Mouse (Mus musculus): ENCODE results near the gene Gsta2.
A peak's percentile ranks its signal among the peaks of the same experiment; 100 is the strongest.
"Not testable (repeated sequence)": the region's sequence is repeated elsewhere in the genome, so short reads cannot be mapped to it uniquely, and the experiment has no call there.

The Gsta2 gene

DNA sequence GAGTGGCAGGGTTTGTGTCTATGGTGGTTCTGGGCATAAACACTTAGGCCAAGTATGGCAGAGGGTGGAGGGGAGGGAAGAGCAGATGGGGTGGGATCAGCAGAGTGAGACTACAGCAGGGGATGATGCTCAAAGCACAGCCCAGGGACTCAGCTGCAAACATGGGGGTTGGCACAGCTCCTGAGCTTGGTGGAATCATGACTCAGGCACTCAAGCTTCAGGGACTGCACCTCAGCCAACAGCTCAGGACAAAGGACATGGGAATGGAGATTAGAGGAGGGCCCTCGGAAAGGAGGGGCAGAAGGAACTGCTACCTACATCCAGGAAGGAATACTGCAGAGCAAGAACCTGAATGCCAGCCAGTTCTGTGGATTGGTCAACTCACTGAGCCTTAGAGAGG lies 56.4 kb downstream of the Gsta2 start:
- ATAC-seq (ENCODE audit: low TSS enrichment), result not testable (repeated sequence)

DNA sequence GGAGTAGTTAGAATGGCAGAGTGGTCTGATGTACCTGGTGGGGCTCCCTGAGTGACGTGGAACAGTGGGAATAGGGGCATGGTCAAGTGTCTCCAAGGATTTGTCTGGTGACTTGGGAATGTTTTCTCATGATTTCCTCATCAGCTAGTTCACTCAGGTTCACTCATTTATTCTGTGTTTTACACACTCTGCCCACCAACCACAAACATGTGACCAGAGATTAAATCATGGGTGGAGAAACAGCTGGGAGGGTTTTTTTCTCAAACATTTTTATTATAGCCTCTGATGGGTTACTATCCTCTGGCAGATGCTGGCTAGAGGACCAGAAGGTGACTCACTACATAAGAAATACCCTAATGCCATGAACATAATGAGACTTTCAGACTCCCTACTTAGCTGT lies 57.4 kb downstream of the Gsta2 start:
- no peak for ATAC-seq (ENCODE audit: low TSS enrichment)

DNA sequence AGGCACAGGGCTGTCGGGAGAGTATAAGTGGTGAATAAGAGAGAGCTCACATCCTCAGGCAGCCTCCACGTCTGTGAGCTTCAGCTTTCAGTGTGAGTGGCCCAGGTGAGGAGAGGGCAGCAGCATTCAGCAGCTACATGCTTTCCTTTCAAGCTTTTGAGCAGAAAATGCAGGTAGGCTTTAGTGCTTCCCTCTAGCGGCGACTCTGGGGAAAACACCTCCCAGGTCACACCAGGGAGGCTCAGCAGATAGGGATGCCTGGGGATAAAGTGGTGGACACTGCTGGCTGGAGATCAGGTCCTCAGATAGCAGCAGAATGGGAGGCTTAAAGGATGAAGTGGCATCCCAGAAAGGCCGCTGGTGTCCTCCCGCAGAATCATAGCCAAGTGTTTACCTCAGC lies 59.5 kb downstream of the Gsta2 start:
- ATAC-seq (ENCODE audit: low TSS enrichment), result peak; percentile 90

DNA sequence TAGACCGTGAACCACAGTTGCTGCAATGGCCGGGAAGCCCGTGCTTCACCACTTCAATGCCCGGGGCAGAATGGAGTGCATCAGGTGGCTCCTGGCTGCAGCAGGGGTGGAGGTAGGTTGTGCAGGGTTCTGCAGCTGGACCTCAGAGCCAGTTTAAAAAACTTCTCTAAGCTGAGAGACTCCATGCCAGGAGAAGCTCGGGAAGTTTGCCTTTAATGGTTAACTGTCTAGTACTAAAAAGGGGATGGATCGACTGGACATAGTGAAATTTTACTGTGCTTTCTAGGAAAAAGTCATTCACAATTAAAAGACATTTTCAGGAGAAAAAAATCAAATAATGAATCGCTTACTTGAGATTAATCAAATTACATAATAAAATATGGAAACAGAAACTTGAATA lies 60.8 kb downstream of the Gsta2 start:
- not testable (repeated sequence) for ATAC-seq (ENCODE audit: low TSS enrichment)

DNA sequence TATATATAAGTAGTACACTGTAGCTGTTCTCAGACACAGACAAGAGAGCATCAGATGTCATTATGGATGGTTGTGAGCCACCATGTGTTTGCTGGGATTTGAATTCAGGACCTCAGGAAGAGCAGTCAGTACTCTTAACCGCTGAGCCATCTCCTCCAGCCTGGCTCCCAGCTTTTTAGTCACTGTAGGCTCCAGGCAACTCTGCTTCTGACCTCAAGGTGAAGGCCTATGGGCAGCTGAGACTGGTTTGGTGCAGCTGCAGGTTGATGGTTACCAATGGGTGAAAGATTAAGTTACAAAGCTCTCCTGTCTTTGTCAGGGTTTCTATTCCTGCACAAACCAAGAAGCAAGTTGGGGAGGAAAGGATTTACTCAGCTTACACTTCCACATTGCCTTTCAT lies 61.9 kb downstream of the Gsta2 start:
- ATAC-seq (ENCODE audit: low TSS enrichment), result not testable (repeated sequence)

DNA sequence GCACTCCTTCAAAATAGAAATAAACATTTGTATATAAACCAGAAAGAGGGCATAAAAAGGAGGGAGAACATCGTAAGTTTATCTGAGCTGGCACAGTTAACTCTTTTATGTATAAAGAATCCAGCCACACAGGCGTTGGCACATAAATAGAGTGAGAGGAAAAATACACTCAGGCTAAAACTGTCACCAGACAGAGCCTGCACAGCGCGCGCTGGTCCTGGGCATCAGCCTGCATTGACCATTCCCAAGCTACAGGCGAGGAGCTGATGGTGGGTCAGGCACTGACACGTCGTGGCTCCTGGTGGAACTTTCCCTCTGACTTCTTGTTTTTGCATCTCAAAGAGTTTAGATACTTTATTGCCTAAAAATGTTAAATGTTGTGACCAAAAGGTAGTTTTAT lies 63.1 kb downstream of the Gsta2 start:
- not testable (repeated sequence) for ATAC-seq (ENCODE audit: low TSS enrichment)

DNA sequence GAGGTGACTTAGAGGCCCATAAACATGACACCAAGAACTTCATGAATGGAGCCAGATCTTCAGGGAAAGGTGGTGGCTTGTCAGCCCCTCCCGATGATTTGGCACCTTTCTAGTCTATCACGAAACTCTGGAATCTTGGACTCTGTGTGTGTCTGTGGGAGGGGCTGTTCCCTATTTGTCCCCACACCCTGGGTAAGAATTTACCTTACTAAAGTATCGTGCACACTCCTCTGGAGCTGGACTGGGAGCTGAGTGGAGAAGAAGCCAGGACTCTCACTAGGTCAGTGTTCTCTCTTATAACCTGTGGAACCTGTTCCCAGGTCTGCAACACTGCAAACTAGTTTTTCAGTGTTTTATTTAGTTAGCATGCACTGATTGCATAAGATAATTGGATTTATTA lies 65.9 kb downstream of the Gsta2 start, which contains the start of gene Gm10639:
Gene Gm10639, plus strand, starts transcription at position 201 of the 400 bp plus-strand sequence.
- not testable (repeated sequence) for ATAC-seq (ENCODE audit: low TSS enrichment)

DNA sequence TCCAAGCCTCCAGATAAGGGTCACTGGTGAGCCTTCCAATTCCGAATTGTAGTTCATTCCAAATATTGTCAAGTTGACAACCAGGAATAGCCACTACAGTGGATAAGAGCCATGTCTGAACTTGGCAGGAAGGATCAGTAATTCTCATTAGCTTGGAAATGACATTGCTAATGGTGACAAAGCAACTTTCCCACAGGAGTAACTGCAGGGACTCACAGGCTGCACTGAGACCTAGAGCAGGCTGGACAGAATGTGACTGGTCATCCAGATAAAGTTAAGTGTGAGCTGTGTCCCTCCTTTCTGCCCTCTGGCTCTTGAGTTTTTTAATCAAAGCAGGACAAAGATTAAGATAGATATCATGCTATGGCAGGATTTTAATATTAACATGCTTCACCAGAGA lies 66.5 kb downstream of the Gsta2 start:
- not testable (repeated sequence) for ATAC-seq (ENCODE audit: low TSS enrichment)

DNA sequence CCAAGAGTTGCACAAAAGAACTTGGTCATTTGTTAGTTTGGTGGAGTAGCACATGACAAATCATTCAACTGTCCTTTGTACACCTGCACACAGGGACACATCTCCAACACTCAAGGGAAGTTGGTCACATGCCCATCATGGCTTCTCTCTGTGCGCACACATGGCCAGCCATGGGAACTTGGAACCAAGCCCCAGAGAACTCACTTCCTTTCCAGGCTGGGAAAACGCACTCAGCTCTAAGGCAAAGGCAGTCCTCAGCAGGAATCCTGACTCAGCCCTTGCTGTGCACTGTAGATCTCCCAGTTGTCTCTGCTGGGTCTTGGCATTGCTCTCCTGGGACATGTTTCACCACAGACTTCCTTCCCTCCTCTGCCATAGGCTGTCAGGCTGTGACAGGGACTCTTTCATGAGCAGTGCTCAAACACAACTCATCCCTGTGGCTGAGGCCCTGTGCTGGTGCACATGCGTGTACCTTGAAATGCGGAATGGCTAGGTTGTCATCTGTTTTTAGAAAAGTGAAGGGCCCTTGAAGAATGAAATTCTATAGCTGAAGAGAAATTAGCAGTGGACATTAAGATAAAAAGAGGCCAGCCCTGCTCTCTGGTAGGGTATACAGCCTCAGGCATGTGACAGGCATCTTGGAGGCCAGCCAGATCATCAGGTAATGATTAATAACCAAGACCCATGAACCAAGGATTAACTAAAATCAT lies 73.4 kb downstream of the Gsta2 start:
- not testable (repeated sequence) for ATAC-seq (ENCODE audit: low TSS enrichment)

Measured in frontal cortex, adult (tissue).